Mouse (Mus musculus): ENCODE measurements around the gene Sgo2a. TPM values are rescaled to one million over a fixed set of nuclear protein-coding genes. Genes with fewer than 3 reads are reported as not detected.

The Sgo2a gene
- total RNA-seq (2012; rRNA removed) = 29.6 and 30.5 TPM in 2 replicates

GRCm38 (mm10) chr1:57995432-57996132 lies at the start of gene Sgo2a:
Gene Sgo2a, plus strand, starts transcription at chr1:57995971.
- no peaks in the 10 kb centered on the region for H3K9me3 ChIP-seq (ENCODE audit: control insufficient read depth, insufficient read depth, low read depth, low read length)
- H3K36me3 ChIP-seq (ENCODE audit: control insufficient read depth, insufficient read depth, low read length, poor library complexity, severe bottlenecking) = no peaks in the 10 kb centered on the region; the same call in 1 of the 2 replicates
- H3K4me3 ChIP-seq (ENCODE audit: insufficient read depth in 1 of 2, low read depth in 1 of 2, low read length in 2 of 2, poor library complexity in 1 of 2, severe bottlenecking in 1 of 2) = peak within 1 kb of the TSS; percentile 92 to 97
- H3K9ac ChIP-seq (ENCODE audit: insufficient read depth, low read depth, low read length, poor library complexity, severe bottlenecking) = peak within 1 kb of the TSS; percentile 95
- peak; percentile 95 for DNase-seq (ENCODE audit: low read depth, low spot score)
- 0 out of 2 replicates have a peak, but pooled peaks have one; percentile 13 for TF ChIP-seq HCFC1 (IDR thresholded peaks at IDR 0.05; ENCODE audit: borderline replicate concordance, insufficient read depth, low read length)
- no peak for TF ChIP-seq ZNF384 (IDR thresholded peaks at IDR 0.05; ENCODE audit: low read depth, low read length)
- peaks cover 4 to 16% of the 10 kb centered on the region in 2 experiments; a peak in 3 of 4 replicates for H3K4me1 ChIP-seq (ENCODE audit: control insufficient read depth in 2 of 2, insufficient read depth in 2 of 2, low read length in 2 of 2, poor library complexity in 1 of 2)
- in situ Hi-C loops (cut with MboI; ENCODE audit: low sequenced_read_pairs in 2 of 2, unreplicated experiment in 2 of 2) = no loop called here
- H3K27ac ChIP-seq (ENCODE audit: insufficient read depth, low read depth, low read length, poor library complexity, severe bottlenecking) = peak within 1 kb of the TSS; percentile 74

DNA sequence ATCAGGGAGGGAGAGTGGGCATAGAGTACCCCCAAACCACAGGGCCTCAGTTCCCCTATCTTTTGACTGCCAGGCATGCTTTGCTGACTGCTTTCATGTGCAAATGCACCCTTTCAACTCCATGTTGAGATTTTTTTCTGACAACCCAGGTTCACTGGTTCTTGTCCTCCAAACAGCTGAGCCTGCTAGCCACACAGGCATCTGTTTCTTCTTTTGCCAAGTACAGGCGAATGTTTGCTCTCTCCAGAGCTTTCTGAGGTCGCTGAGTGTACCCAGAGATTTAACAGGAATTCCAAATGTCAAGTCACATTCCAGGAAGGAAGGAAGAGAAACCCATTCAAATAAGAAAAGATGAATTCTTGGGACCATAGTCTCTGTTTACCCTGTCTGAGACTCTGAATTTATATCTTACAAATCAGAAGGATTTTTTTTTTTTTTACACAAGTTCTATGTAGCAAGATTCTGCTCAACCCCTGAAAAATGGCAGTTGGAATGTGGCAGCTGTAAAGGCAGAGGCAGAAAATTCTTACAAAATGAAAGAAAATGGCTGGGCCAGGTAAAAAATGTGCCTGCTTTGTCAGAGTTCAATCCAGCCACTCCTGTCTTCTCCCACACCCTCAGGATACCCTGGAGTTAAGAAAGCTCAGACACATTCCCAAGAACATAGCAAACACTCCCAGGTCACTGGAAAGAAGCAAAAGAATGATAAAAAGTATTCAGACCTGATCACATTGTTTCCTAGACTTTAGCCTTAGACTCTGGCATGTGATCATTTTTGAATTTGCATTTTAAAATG lies 48.0 kb upstream of the Sgo2a start:
- no peaks in the 10 kb centered on the region for H3K9me3 ChIP-seq (ENCODE audit: control insufficient read depth, insufficient read depth, low read depth, low read length)
- no peak overlapping the region for H3K4me3 ChIP-seq (ENCODE audit: insufficient read depth in 1 of 2, low read depth in 1 of 2, low read length in 2 of 2, poor library complexity in 1 of 2, severe bottlenecking in 1 of 2)
- H3K4me1 ChIP-seq (ENCODE audit: control insufficient read depth in 2 of 2, insufficient read depth in 2 of 2, low read length in 2 of 2, poor library complexity in 1 of 2) = peaks cover 0 to 6% of the 10 kb centered on the region in 2 experiments; a peak in 1 of 4 replicates
- TF ChIP-seq MAFK (IDR thresholded peaks at IDR 0.05; ENCODE audit: insufficient read depth, low read depth, low read length) = no peak
- TF ChIP-seq ZC3H11A (IDR thresholded peaks at IDR 0.05; ENCODE audit: borderline replicate concordance, low read depth, low read length) = no peak
- TF ChIP-seq ZNF384 (IDR thresholded peaks at IDR 0.05; ENCODE audit: low read depth, low read length) = no peak
- TF ChIP-seq HCFC1 (IDR thresholded peaks at IDR 0.05; ENCODE audit: borderline replicate concordance, insufficient read depth, low read length) = no peak
- TF ChIP-seq CHD2 (IDR thresholded peaks at IDR 0.05; ENCODE audit: low read depth, low read length) = no peak
- no peaks in the 10 kb centered on the region for H3K36me3 ChIP-seq (ENCODE audit: control insufficient read depth, insufficient read depth, low read length, poor library complexity, severe bottlenecking)
- no peak overlapping the region for H3K27ac ChIP-seq (ENCODE audit: insufficient read depth, low read depth, low read length, poor library complexity, severe bottlenecking)
- no peak overlapping the region for H3K9ac ChIP-seq (ENCODE audit: insufficient read depth, low read depth, low read length, poor library complexity, severe bottlenecking)
- in situ Hi-C loops (cut with MboI; ENCODE audit: low sequenced_read_pairs in 2 of 2, unreplicated experiment in 2 of 2) = no loop called here
- no peak for DNase-seq (ENCODE audit: low read depth, low spot score)

- no peak overlapping the region for H3K4me3 ChIP-seq (ENCODE audit: insufficient read depth in 1 of 2, low read depth in 1 of 2, low read length in 2 of 2, poor library complexity in 1 of 2, severe bottlenecking in 1 of 2)
- no peaks in the 10 kb centered on the region for H3K36me3 ChIP-seq (ENCODE audit: control insufficient read depth, insufficient read depth, low read length, poor library complexity, severe bottlenecking)
- no peaks in the 10 kb centered on the region for H3K9me3 ChIP-seq (ENCODE audit: control insufficient read depth, insufficient read depth, low read depth, low read length)
- H3K4me1 ChIP-seq (ENCODE audit: control insufficient read depth in 2 of 2, insufficient read depth in 2 of 2, low read length in 2 of 2, poor library complexity in 1 of 2) = peaks cover 0 to 3% of the 10 kb centered on the region in 2 experiments; a peak in 1 of 4 replicates
- H3K9ac ChIP-seq (ENCODE audit: insufficient read depth, low read depth, low read length, poor library complexity, severe bottlenecking) = no peak overlapping the region
- no peak for TF ChIP-seq ZC3H11A (IDR thresholded peaks at IDR 0.05; ENCODE audit: borderline replicate concordance, low read depth, low read length)
- no peak for TF ChIP-seq HCFC1 (IDR thresholded peaks at IDR 0.05; ENCODE audit: borderline replicate concordance, insufficient read depth, low read length)
- TF ChIP-seq CHD2 (IDR thresholded peaks at IDR 0.05; ENCODE audit: low read depth, low read length) = no peak
- TF ChIP-seq MAFK (IDR thresholded peaks at IDR 0.05; ENCODE audit: insufficient read depth, low read depth, low read length) = no peak
- TF ChIP-seq ZNF384 (IDR thresholded peaks at IDR 0.05; ENCODE audit: low read depth, low read length) = no peak
- DNase-seq (ENCODE audit: low read depth, low spot score) = no peak
- no peak overlapping the region for H3K27ac ChIP-seq (ENCODE audit: insufficient read depth, low read depth, low read length, poor library complexity, severe bottlenecking)
- in situ Hi-C loops (cut with MboI; ENCODE audit: low sequenced_read_pairs in 2 of 2, unreplicated experiment in 2 of 2) = no loop called here
Measured at GRCm38 (mm10) chr1:57949195-57949594, 46.6 kb upstream of the Sgo2a start.

DNA sequence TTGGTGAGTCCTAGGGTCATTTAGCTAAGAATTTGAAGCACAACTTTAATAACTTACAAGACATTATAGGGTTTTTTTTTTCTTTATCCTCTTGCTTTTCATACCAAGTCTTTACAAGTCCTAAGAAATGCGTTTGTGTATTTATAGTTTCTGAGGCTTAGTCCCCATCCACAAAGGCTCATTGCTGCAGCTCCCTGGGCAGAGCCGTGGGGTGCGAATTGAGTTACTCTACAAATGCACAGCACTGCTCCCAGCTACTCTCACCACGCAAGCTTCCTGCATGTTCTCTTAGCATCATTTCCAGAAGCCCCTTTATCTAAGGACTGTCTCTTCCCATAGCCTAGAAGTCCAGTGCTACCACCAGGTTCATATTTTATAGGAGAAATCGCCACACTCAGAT lies 46.1 kb upstream of the Sgo2a start:
- H3K4me1 ChIP-seq (ENCODE audit: control insufficient read depth in 2 of 2, insufficient read depth in 2 of 2, low read length in 2 of 2, poor library complexity in 1 of 2) = peaks cover 0 to 3% of the 10 kb centered on the region in 2 experiments; a peak in 1 of 4 replicates
- no peak for TF ChIP-seq CHD2 (IDR thresholded peaks at IDR 0.05; ENCODE audit: low read depth, low read length)
- no peak for TF ChIP-seq MAFK (IDR thresholded peaks at IDR 0.05; ENCODE audit: insufficient read depth, low read depth, low read length)
- in situ Hi-C loops (cut with MboI; ENCODE audit: low sequenced_read_pairs in 2 of 2, unreplicated experiment in 2 of 2) = loop anchor here in 1 of 2 experiments (10.0 kb wide), 1 partner anchor 525 kb away; no protein-coding TSS in a partner anchor
- H3K9me3 ChIP-seq (ENCODE audit: control insufficient read depth, insufficient read depth, low read depth, low read length) = no peaks in the 10 kb centered on the region
- no peaks in the 10 kb centered on the region for H3K36me3 ChIP-seq (ENCODE audit: control insufficient read depth, insufficient read depth, low read length, poor library complexity, severe bottlenecking)
- no peak overlapping the region for H3K9ac ChIP-seq (ENCODE audit: insufficient read depth, low read depth, low read length, poor library complexity, severe bottlenecking)
- no peak overlapping the region for H3K27ac ChIP-seq (ENCODE audit: insufficient read depth, low read depth, low read length, poor library complexity, severe bottlenecking)
- H3K4me3 ChIP-seq (ENCODE audit: insufficient read depth in 1 of 2, low read depth in 1 of 2, low read length in 2 of 2, poor library complexity in 1 of 2, severe bottlenecking in 1 of 2) = no peak overlapping the region
- DNase-seq (ENCODE audit: low read depth, low spot score) = no peak

All from ES-E14 (cell line).